Mouse (Mus musculus) liver, postnatal 0 days (tissue): ENCODE measurements around the gene Rhbdf2.

ENCODE experiments used
- CTCF ChIP-seq: sonication (generic); IDR thresholded peaks from 2 replicates; pipeline ENCODE4 v1.5.1; 2016; ENCODE audit warnings: antibody characterized with exemption, low read depth
- EP300 ChIP-seq: IDR thresholded peaks from 2 replicates; pipeline ENCODE4 v1.6.1; 2016; ENCODE audit warnings: antibody characterized with exemption, low read depth, mild to moderate bottlenecking

DNA sequence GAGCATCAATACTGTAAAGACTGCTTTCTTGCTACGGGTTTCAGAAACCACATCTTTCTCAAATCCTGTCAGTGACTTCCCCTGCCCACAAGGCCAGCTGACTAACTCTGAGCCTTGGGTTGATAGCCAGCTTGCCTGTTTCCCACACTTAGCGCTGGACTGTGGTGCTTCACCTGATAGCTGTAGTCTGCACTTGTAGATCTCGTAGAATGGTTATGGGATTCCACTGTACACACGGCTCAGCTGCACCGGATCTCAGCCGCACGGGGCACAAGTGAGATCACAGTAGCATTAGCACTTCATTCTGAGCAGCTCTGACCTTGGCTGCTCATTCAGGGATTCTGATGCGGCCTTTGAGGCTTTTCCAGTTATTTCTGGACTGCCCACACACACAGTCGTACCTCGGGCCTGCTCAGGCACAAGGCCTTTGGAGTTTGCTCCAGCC, 41.6 kb upstream of the Rhbdf2 start:
- TF ChIP-seq CTCF (no peak), EP300 (no peak)
